Comparison of ENCODE assay signal across 35 mouse cellular contexts in genomic region chr11:33036367-33036766, GRCm38 (mm10).
"Had no signal": no experiment of that assay in that cellular context is flagged by ENCODE, and none has a peak within 500 bp of the region (broad histone marks: within the 10 kb centered on the region; RNA-seq: fewer than 3 reads in every experiment).

No protein-coding gene starts in this region.

- H3K9me3 ChIP-seq: heart, embryonic 10.5 days; heart, embryonic 13.5 days; heart, embryonic 15.5 days; hindbrain, embryonic 10.5 days; hindbrain, embryonic 12.5 days; hindbrain, embryonic 13.5 days; hindbrain, embryonic 15.5 days; intestine, embryonic 15.5 days; kidney, embryonic 15.5 days had no signal

- H3K9ac ChIP-seq: heart, embryonic 12.5 days; heart, embryonic 13.5 days; heart, embryonic 15.5 days; hindbrain, embryonic 12.5 days; hindbrain, embryonic 13.5 days; hindbrain, embryonic 14.5 days; hindbrain, embryonic 15.5 days; intestine, embryonic 15.5 days; kidney, embryonic 15.5 days had no signal

- DNase-seq: heart, adult 18-20 months; heart, adult 2 months; heart, postnatal 10 days; heart, postnatal 14 days; heart, postnatal 36 days; heart, postnatal 4 days; kidney, adult 11 months; kidney, adult 18-20 months; kidney, adult 2 months; kidney, adult 8-10 months; kidney, adult 9 months; kidney, postnatal 10 days; kidney, postnatal 14 days; kidney, postnatal 25 days; kidney, postnatal 4 days; layer of hippocampus, adult 9-11 months; layer of hippocampus, postnatal 36 days had no signal

- ATAC-seq: hindbrain, embryonic 16.5 days; hindbrain, postnatal 0 days; inflammation-experienced regulatory T-cells, adult 6 months; intestine, embryonic 15.5 days; intestine, embryonic 16.5 days; intestine, postnatal 0 days had no signal

- H3K4me2 ChIP-seq: heart, embryonic 11.5 days; heart, embryonic 12.5 days; heart, embryonic 13.5 days; heart, embryonic 15.5 days; hindbrain, embryonic 12.5 days; hindbrain, embryonic 13.5 days; hindbrain, embryonic 14.5 days; hindbrain, embryonic 15.5 days; intestine, embryonic 15.5 days; kidney, embryonic 15.5 days had no signal

- H3K4me1 ChIP-seq: heart, embryonic 10.5 days; heart, embryonic 15.5 days; hindbrain, embryonic 12.5 days; hindbrain, embryonic 13.5 days; hindbrain, embryonic 15.5 days; intestine, embryonic 15.5 days; kidney, embryonic 15.5 days had no signal

- H3K36me3 ChIP-seq: heart, embryonic 10.5 days; heart, embryonic 12.5 days; heart, embryonic 13.5 days; heart, embryonic 15.5 days; hindbrain, embryonic 10.5 days; hindbrain, embryonic 12.5 days; hindbrain, embryonic 13.5 days; hindbrain, embryonic 15.5 days; intestine, embryonic 15.5 days; kidney, embryonic 15.5 days had no signal

- H3K27me3 ChIP-seq: heart, embryonic 12.5 days; heart, embryonic 13.5 days; heart, embryonic 15.5 days; hindbrain, embryonic 12.5 days; hindbrain, embryonic 13.5 days; hindbrain, embryonic 15.5 days; intestine, embryonic 15.5 days; kidney, embryonic 15.5 days had no signal

- H3K4me3 ChIP-seq: heart, adult 2 months; heart, embryonic 10.5 days; heart, embryonic 12.5 days; heart, embryonic 13.5 days; heart, embryonic 15.5 days; hindbrain, embryonic 10.5 days; hindbrain, embryonic 12.5 days; hindbrain, embryonic 13.5 days; hindbrain, embryonic 15.5 days; intestine, embryonic 15.5 days; kidney, embryonic 15.5 days; layer of hippocampus, adult 2 months had no signal

- H3K27ac ChIP-seq: heart, adult 2 months; heart, embryonic 10.5 days; heart, embryonic 13.5 days; heart, embryonic 15.5 days; hindbrain, embryonic 10.5 days; hindbrain, embryonic 12.5 days; hindbrain, embryonic 13.5 days; hindbrain, embryonic 14.5 days; hindbrain, embryonic 15.5 days; hindbrain, postnatal 0 days; intestine, embryonic 15.5 days; kidney, embryonic 15.5 days; layer of hippocampus, adult 2 months had no signal
